Mouse (Mus musculus): ENCODE results near the gene Utrn. TPM values are rescaled to one million over a fixed set of nuclear protein-coding genes. Genes with fewer than 3 reads are reported as not detected.

Gene Utrn
- total and polyA plus RNA-seq, 2 experiments from 2014 or later = 24.6 to 25.0 TPM

- no peak for DNase-seq (ENCODE audit: low spot score)
- Histone ChIP-seq H3K4me2 (ENCODE audit: low read depth, low read length) (no peak overlapping the region), H3K27me3 (ENCODE audit: insufficient read depth, low read length) (no peaks in the 10 kb centered on the region), H3K9ac (replicated peaks; ENCODE audit: low read length) (no peak overlapping the region), H3K36me3 (ENCODE audit: insufficient read depth, low read length) (no peaks in the 10 kb centered on the region), H3K4me3 (ENCODE audit: low read length) (no peak overlapping the region), H3K27ac (no peak overlapping the region), H3K9me3 (ENCODE audit: low read length) (no peaks in the 10 kb centered on the region), H3K4me1 (ENCODE audit: insufficient read depth, low read length) (no peaks in the 10 kb centered on the region)
- WGBS = 85% methylated on average over 2 of the region's 2 CpGs
- ATAC-seq = no peak
- TF ChIP-seq CTCF (IDR thresholded peaks at IDR 0.05; ENCODE audit: low read depth) = no peak
Measured at GRCm38 (mm10) chr10:12771511-12771910, 97.7 kb downstream of the Utrn start.

GRCm38 (mm10) chr10:12762668-12763067, 106.5 kb downstream of the Utrn start:
- Histone ChIP-seq H3K36me3 (ENCODE audit: insufficient read depth, low read length) (no peaks in the 10 kb centered on the region), H3K4me3 (ENCODE audit: low read length) (no peak overlapping the region), H3K9ac (replicated peaks; ENCODE audit: low read length) (no peak overlapping the region), H3K27me3 (ENCODE audit: insufficient read depth, low read length) (no peaks in the 10 kb centered on the region), H3K9me3 (ENCODE audit: low read length) (no peaks in the 10 kb centered on the region), H3K27ac (no peak overlapping the region), H3K4me2 (ENCODE audit: low read depth, low read length) (no peak overlapping the region), H3K4me1 (ENCODE audit: insufficient read depth, low read length) (0 out of 2 replicates have a peak, but pooled peaks cover 3% of the 10 kb centered on the region)
- 51% methylated on average over 3 of the region's 3 CpGs for WGBS
- TF ChIP-seq CTCF (IDR thresholded peaks at IDR 0.05; ENCODE audit: low read depth) = no peak
- DNase-seq (ENCODE audit: low spot score) = no peak
- no peak for ATAC-seq

- H3K36me3 ChIP-seq (ENCODE audit: insufficient read depth, low read length) = no peaks in the 10 kb centered on the region
- 0 out of 2 replicates have a peak overlapping the region, but pooled peaks have one; percentile 16 for H3K4me2 ChIP-seq (ENCODE audit: low read depth, low read length)
- no peak for DNase-seq (ENCODE audit: low spot score)
- no peak overlapping the region for H3K9ac ChIP-seq (replicated peaks; ENCODE audit: low read length)
- H3K4me3 ChIP-seq (ENCODE audit: low read length) = no peak overlapping the region
- WGBS = 56% methylated on average over 6 of the region's 6 CpGs
- ATAC-seq = no peak
- H3K27ac ChIP-seq = no peak overlapping the region
- H3K27me3 ChIP-seq (ENCODE audit: insufficient read depth, low read length) = no peaks in the 10 kb centered on the region
- H3K4me1 ChIP-seq (ENCODE audit: insufficient read depth, low read length) = peaks cover 7% of the 10 kb centered on the region; the same call in 1 of the 2 replicates
- no peak for TF ChIP-seq CTCF (IDR thresholded peaks at IDR 0.05; ENCODE audit: low read depth)
- H3K9me3 ChIP-seq (ENCODE audit: low read length) = no peaks in the 10 kb centered on the region
Measured at GRCm38 (mm10) chr10:12758702-12758988, 110.5 kb downstream of the Utrn start.

GRCm38 (mm10) chr10:12757943-12758701, 111.0 kb downstream of the Utrn start:
- WGBS = 32% methylated on average over 5 of the region's 5 CpGs
- ATAC-seq (peak; percentile 56; the same call in 1 of the 2 replicates), DNase-seq (ENCODE audit: low spot score) (peak; percentile 69)
- Histone ChIP-seq H3K27ac (no peak overlapping the region), H3K4me1 (ENCODE audit: insufficient read depth, low read length) (peaks cover 7% of the 10 kb centered on the region; the same call in 1 of the 2 replicates), H3K4me3 (ENCODE audit: low read length) (no peak overlapping the region), H3K4me2 (ENCODE audit: low read depth, low read length) (0 out of 2 replicates have a peak overlapping the region, but pooled peaks have one; percentile 16), H3K36me3 (ENCODE audit: insufficient read depth, low read length) (no peaks in the 10 kb centered on the region), H3K9me3 (ENCODE audit: low read length) (no peaks in the 10 kb centered on the region), H3K9ac (replicated peaks; ENCODE audit: low read length) (no peak overlapping the region), H3K27me3 (ENCODE audit: insufficient read depth, low read length) (no peaks in the 10 kb centered on the region)
- no peak for TF ChIP-seq CTCF (IDR thresholded peaks at IDR 0.05; ENCODE audit: low read depth)

GRCm38 (mm10) chr10:12756692-12757091, 112.5 kb downstream of the Utrn start:
- ATAC-seq = peak; percentile 69

GRCm38 (mm10) chr10:12754911-12755310, 114.3 kb downstream of the Utrn start:
- DNase-seq (ENCODE audit: low spot score) = no peak

More at GRCm38 (mm10) chr10:12756692-12757091, 112.5 kb downstream of the Utrn start:
- no peak for TF ChIP-seq CTCF (IDR thresholded peaks at IDR 0.05; ENCODE audit: low read depth)
- H3K36me3 ChIP-seq (ENCODE audit: insufficient read depth, low read length) = no peaks in the 10 kb centered on the region
- H3K9ac ChIP-seq (replicated peaks; ENCODE audit: low read length) = no peak overlapping the region
- H3K4me3 ChIP-seq (ENCODE audit: low read length) = no peak overlapping the region
- H3K27ac ChIP-seq = no peak overlapping the region
- WGBS = 69% methylated on average over 4 of the region's 4 CpGs
- no peaks in the 10 kb centered on the region for H3K27me3 ChIP-seq (ENCODE audit: insufficient read depth, low read length)
- peak; percentile 15 for DNase-seq (ENCODE audit: low spot score)
- H3K4me2 ChIP-seq (ENCODE audit: low read depth, low read length) = no peak overlapping the region
- H3K4me1 ChIP-seq (ENCODE audit: insufficient read depth, low read length) = peaks cover 7% of the 10 kb centered on the region; the same call in 1 of the 2 replicates
- no peaks in the 10 kb centered on the region for H3K9me3 ChIP-seq (ENCODE audit: low read length)

GRCm38 (mm10) chr10:12754166-12754565, 115.0 kb downstream of the Utrn start:
- Histone ChIP-seq H3K27ac (no peak overlapping the region), H3K27me3 (ENCODE audit: insufficient read depth, low read length) (no peaks in the 10 kb centered on the region), H3K9me3 (ENCODE audit: low read length) (no peaks in the 10 kb centered on the region), H3K9ac (replicated peaks; ENCODE audit: low read length) (no peak overlapping the region), H3K4me2 (ENCODE audit: low read depth, low read length) (no peak overlapping the region), H3K4me3 (ENCODE audit: low read length) (no peak overlapping the region), H3K4me1 (ENCODE audit: insufficient read depth, low read length) (peaks cover 7% of the 10 kb centered on the region; the same call in 1 of the 2 replicates), H3K36me3 (ENCODE audit: insufficient read depth, low read length) (no peaks in the 10 kb centered on the region)
- TF ChIP-seq CTCF (IDR thresholded peaks at IDR 0.05; ENCODE audit: low read depth) = no peak
- ATAC-seq (no peak), DNase-seq (ENCODE audit: low spot score) (no peak)
- WGBS = 95% methylated on average over 6 of the region's 6 CpGs

More at GRCm38 (mm10) chr10:12754911-12755310, 114.3 kb downstream of the Utrn start:
- H3K4me2 ChIP-seq (ENCODE audit: low read depth, low read length) = no peak overlapping the region
- H3K4me3 ChIP-seq (ENCODE audit: low read length) = no peak overlapping the region
- H3K36me3 ChIP-seq (ENCODE audit: insufficient read depth, low read length) = no peaks in the 10 kb centered on the region
- WGBS = 98% methylated on average over 2 of the region's 2 CpGs
- TF ChIP-seq CTCF (IDR thresholded peaks at IDR 0.05; ENCODE audit: low read depth) = no peak
- ATAC-seq = no peak
- H3K9ac ChIP-seq (replicated peaks; ENCODE audit: low read length) = no peak overlapping the region
- no peaks in the 10 kb centered on the region for H3K9me3 ChIP-seq (ENCODE audit: low read length)
- H3K27me3 ChIP-seq (ENCODE audit: insufficient read depth, low read length) = no peaks in the 10 kb centered on the region
- H3K27ac ChIP-seq = no peak overlapping the region
- H3K4me1 ChIP-seq (ENCODE audit: insufficient read depth, low read length) = peaks cover 7% of the 10 kb centered on the region; the same call in 1 of the 2 replicates
